Mouse (Mus musculus): Measurements from ENCODE around the gene Tle3. TPM values are rescaled to one million over a fixed set of nuclear protein-coding genes. Genes with fewer than 3 reads are reported as not detected.

The Tle3 gene
- polyA plus RNA-seq, 1 experiment from 2014 or later: 16.8 TPM

DNA sequence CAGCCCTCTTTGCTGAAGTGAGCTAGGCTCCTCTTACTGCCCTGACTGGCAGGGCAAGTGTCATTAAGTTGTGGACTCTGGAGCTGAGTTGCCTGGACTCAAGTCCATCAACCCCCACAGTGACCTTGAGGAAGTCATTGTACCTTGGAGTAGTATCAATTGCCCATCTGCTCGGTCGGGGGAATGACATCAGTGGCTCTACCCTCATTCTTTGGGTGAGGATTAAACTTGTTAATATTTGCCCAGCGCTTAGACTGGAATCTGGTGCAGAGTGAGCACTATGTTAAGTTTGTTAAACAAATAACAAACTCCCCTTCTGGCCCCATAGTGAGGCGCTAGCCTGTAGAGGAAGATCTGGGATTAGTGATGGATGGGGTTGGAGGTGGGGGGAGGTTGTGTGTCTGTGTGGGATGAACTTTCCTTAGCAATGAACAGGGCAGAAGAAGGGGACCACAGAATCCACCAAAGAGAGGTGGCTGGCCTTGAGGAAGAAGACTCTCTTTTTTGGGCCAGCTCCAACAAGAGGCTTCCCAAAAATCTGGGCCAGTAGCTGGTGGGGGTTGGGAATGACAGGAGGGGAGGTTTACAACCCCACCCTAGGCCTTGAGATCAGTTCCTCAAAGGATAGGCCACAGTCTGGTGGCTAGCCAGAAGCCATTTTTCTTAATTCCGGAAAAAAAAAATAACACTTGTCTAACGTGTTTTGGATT is 4.2 kb upstream of the Tle3 start:
- 13% methylated on average over 6 of the region's 6 CpGs for WGBS
- ATAC-seq (ENCODE audit: low FRiP score, low TSS enrichment) (no peak), DNase-seq (ENCODE audit: low spot score) (no peak)
- no peaks in the 10 kb centered on the region for H3K9me3 ChIP-seq (ENCODE audit: control insufficient read depth, low read length)
- H3K36me3 ChIP-seq (ENCODE audit: control insufficient read depth, insufficient read depth, low read length): no peaks in the 10 kb centered on the region
- H3K4me2 ChIP-seq (replicated peaks; ENCODE audit: low read depth): no peak overlapping the region
- H3K9ac ChIP-seq (ENCODE audit: low read length): no peak overlapping the region
- H3K4me1 ChIP-seq (replicated peaks; ENCODE audit: control insufficient read depth, insufficient read depth): peaks cover 8% of the 10 kb centered on the region
- no peak overlapping the region for H3K27ac ChIP-seq (replicated peaks)
- TF ChIP-seq EP300 (optimal IDR thresholded peaks at IDR 0.05): no peak
- no peak for TF ChIP-seq CTCF (IDR thresholded peaks at IDR 0.05; ENCODE audit: low read depth)
- no peaks in the 10 kb centered on the region for H3K27me3 ChIP-seq (ENCODE audit: control insufficient read depth, insufficient read depth, low read length)
- no peak overlapping the region for H3K4me3 ChIP-seq (ENCODE audit: low read depth, low read length)

DNA sequence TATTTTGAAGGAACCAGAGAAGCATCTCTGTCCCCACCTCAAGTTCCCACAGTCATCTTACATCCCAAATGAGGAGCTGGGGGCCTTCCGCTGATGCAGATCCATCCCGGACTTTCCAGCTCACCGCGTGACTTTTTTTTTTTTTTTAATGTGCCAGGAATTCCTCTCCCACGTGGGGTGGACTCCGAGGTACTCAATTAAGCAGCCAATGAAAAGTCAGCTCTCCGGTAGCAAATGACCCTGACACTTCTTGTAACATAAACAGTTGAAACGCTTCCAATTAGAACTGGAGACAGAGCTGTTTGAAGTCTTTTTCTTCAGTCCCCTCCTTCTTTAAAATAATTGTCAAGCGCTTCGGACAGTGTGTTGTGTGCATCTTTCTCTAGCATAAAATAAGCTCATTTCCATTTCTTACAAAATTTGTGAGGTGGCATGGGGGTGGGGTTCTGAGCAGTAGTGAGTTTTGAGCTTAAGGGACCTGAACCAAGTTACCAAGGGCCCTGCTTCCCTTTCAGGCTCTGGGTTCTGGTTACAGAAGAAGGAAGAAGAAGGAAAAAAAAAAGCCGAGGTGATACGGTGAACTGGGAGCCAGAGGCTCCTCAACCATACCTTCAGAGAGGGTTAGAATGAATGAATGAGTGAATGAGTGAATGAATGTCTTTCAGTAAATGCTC is 3.5 kb upstream of the Tle3 start:
- Histone ChIP-seq H3K27ac (replicated peaks) (no peak overlapping the region), H3K4me1 (replicated peaks; ENCODE audit: control insufficient read depth, insufficient read depth) (peaks cover 8% of the 10 kb centered on the region), H3K4me2 (replicated peaks; ENCODE audit: low read depth) (peak overlapping the region; percentile 50), H3K9ac (ENCODE audit: low read length) (no peak overlapping the region), H3K27me3 (ENCODE audit: control insufficient read depth, insufficient read depth, low read length) (no peaks in the 10 kb centered on the region), H3K4me3 (ENCODE audit: low read depth, low read length) (no peak overlapping the region), H3K36me3 (ENCODE audit: control insufficient read depth, insufficient read depth, low read length) (no peaks in the 10 kb centered on the region), H3K9me3 (ENCODE audit: control insufficient read depth, low read length) (no peaks in the 10 kb centered on the region)
- TF ChIP-seq EP300 (optimal IDR thresholded peaks at IDR 0.05) (peak; percentile 86), CTCF (IDR thresholded peaks at IDR 0.05; ENCODE audit: low read depth) (no peak)
- ATAC-seq (ENCODE audit: low FRiP score, low TSS enrichment) (no peak), DNase-seq (ENCODE audit: low spot score) (peak; percentile 84)
- under 1% methylated on average over 12 of the region's 12 CpGs for WGBS

DNA sequence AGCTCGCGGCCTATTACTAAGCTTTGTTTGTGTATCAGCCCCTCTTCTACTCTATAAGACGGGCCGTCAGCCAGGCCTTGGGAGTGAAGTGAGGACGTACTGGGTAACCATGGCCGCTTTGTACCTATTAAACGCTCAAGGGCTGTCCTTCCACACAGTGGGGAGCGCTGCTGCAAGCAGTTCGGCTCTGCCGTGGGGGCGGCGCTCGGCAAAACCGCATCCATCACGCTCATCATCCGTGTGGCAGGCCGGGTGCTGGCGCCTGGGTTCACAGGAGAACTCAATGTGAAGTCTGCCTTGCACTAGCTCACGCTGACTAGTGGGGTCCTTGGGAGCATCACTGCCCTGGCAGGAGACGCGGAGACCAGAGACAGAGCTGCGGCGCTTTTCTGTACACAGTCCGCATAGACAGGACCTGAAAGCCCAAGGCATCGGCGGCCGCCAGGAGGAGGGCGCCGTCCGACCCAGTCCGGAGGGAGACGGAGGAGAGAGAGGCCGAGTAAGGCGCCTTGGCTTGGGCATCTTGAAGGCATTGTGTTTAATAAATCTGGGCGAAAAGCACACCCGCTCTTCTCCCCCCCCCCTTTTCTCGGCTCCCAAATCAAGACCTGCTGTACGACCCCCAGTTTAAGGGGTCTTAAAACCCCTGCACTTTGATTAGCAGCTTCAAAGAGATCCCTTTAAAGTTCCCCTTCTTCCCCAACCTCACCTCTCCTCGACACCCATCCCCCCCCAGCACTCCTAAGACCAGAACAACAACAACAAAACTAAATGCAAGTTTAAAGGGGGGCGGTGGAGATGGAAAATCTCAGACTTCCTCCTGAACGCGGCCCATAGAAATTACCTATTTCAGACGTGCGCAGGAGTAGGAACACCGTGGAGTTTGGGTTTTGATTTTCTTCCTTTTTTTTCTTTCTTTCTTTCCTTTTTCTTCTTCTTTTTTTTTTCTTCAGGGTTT is 2.6 kb upstream of the Tle3 start:
- 2% methylated on average over 45 of the region's 45 CpGs for WGBS
- peak overlapping the region; percentile 41; the same call in 1 of the 2 replicates for H3K9ac ChIP-seq (ENCODE audit: low read length)
- peak; percentile 53 for TF ChIP-seq CTCF (IDR thresholded peaks at IDR 0.05; ENCODE audit: low read depth)
- no peak for TF ChIP-seq EP300 (optimal IDR thresholded peaks at IDR 0.05)
- H3K4me3 ChIP-seq (ENCODE audit: low read depth, low read length): peak overlapping the region; percentile 19
- DNase-seq (ENCODE audit: low spot score) (peak; percentile 56), ATAC-seq (ENCODE audit: low FRiP score, low TSS enrichment) (no peak)
- H3K36me3 ChIP-seq (ENCODE audit: control insufficient read depth, insufficient read depth, low read length): no peaks in the 10 kb centered on the region
- H3K27ac ChIP-seq (replicated peaks): peak overlapping the region; percentile 30; the same call in 1 of the 2 replicates
- H3K27me3 ChIP-seq (ENCODE audit: control insufficient read depth, insufficient read depth, low read length): no peaks in the 10 kb centered on the region
- peak overlapping the region; percentile 50 for H3K4me2 ChIP-seq (replicated peaks; ENCODE audit: low read depth)
- peaks cover 8% of the 10 kb centered on the region for H3K4me1 ChIP-seq (replicated peaks; ENCODE audit: control insufficient read depth, insufficient read depth)
- no peaks in the 10 kb centered on the region for H3K9me3 ChIP-seq (ENCODE audit: control insufficient read depth, low read length)

DNA sequence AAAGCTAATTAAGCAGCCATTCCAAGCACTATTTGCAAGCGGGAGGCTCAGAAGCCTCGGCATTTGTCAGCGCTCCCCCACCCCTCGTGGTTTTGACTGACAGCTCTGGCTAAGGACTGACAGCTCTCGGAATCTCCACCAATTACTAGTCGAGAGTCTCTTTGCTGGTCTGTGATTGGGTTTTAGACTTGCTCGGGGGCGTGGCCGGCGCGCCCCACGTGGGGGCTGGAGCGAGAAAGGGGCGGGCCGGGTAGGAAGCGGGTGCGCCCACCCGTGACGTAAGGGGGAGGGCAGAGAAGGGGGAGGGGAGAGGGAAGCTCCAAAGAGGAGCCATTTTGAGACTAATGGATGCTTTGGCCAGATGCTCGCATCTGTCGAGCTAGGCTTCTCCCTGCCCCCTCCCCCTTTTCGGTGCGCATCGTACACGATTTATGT is 1.7 kb upstream of the Tle3 start:
- TF ChIP-seq EP300 (optimal IDR thresholded peaks at IDR 0.05) (peak; percentile 54), CTCF (IDR thresholded peaks at IDR 0.05; ENCODE audit: low read depth) (no peak; the same call in 1 of the 2 replicates)
- DNase-seq (ENCODE audit: low spot score) (peak; percentile 97), ATAC-seq (ENCODE audit: low FRiP score, low TSS enrichment) (peak; percentile 85)
- under 1% methylated on average over 23 of the region's 25 CpGs for WGBS
- Histone ChIP-seq H3K9ac (ENCODE audit: low read length) (peak overlapping the region; percentile 74), H3K4me2 (replicated peaks; ENCODE audit: low read depth) (peak overlapping the region; percentile 95), H3K27me3 (ENCODE audit: control insufficient read depth, insufficient read depth, low read length) (no peaks in the 10 kb centered on the region), H3K4me1 (replicated peaks; ENCODE audit: control insufficient read depth, insufficient read depth) (peaks cover 8% of the 10 kb centered on the region), H3K36me3 (ENCODE audit: control insufficient read depth, insufficient read depth, low read length) (no peaks in the 10 kb centered on the region), H3K9me3 (ENCODE audit: control insufficient read depth, low read length) (no peaks in the 10 kb centered on the region), H3K4me3 (ENCODE audit: low read depth, low read length) (peak overlapping the region; percentile 84), H3K27ac (replicated peaks) (peak overlapping the region; percentile 95)

- ATAC-seq (ENCODE audit: low FRiP score, low TSS enrichment): no peak
- Histone ChIP-seq H3K4me2 (replicated peaks; ENCODE audit: low read depth) (peak overlapping the region; percentile 95), H3K4me3 (ENCODE audit: low read depth, low read length) (peak overlapping the region; percentile 84), H3K27me3 (ENCODE audit: control insufficient read depth, insufficient read depth, low read length) (no peaks in the 10 kb centered on the region), H3K4me1 (replicated peaks; ENCODE audit: control insufficient read depth, insufficient read depth) (peaks cover 8% of the 10 kb centered on the region), H3K36me3 (ENCODE audit: control insufficient read depth, insufficient read depth, low read length) (no peaks in the 10 kb centered on the region), H3K27ac (replicated peaks) (peak overlapping the region; percentile 95), H3K9me3 (ENCODE audit: control insufficient read depth, low read length) (no peaks in the 10 kb centered on the region), H3K9ac (ENCODE audit: low read length) (peak overlapping the region; percentile 74)
- TF ChIP-seq EP300 (optimal IDR thresholded peaks at IDR 0.05) (no peak), CTCF (IDR thresholded peaks at IDR 0.05; ENCODE audit: low read depth) (0 out of 2 replicates have a peak, but pooled peaks have one; percentile 2)
- WGBS: under 1% methylated on average over 66 of the region's 66 CpGs
- DNase-seq (ENCODE audit: low spot score): peak; percentile 72
Measured at GRCm38 (mm10) chr9:61370889-61371754, 1.0 kb upstream of the Tle3 start.
